Mouse (Mus musculus) embryonic fibroblast, embryonic 13.5 days (primary cell): ENCODE data around the gene Ssbp2.

Experiments
- CTCF ChIP-seq: IDR thresholded peaks from 2 replicates; pipeline ENCODE4 v1.5.1; 2011; ENCODE audit warnings: mild to moderate bottlenecking, control low read depth, low read length, moderate library complexity, borderline replicate concordance; ENCODE audit not compliant: insufficient read depth
- POLR2A ChIP-seq: IDR thresholded peaks from 2 replicates; pipeline ENCODE4 v1.6.1; 2011; ENCODE audit warnings: low read depth, mild to moderate bottlenecking, control low read depth, low read length, moderate library complexity

GRCm38 (mm10) chr13:91616050-91616449 is 156.0 kb downstream of the Ssbp2 start:
- TF ChIP-seq POLR2A (no peak), CTCF (no peak)
